Mouse (Mus musculus): ENCODE measurements at regions not wholly inside any gene's neighbourhood (a gene's known extent, or its start where the extent isn't known, plus 50 kb on each side); places are given as distances from the start of the nearest gene placed in this dataset.

GRCm38 (mm10) chr6:93075011-93075410, 131.7 kb upstream of the Adamts9 start:
- TF ChIP-seq CTCF (IDR thresholded peaks at IDR 0.05; ENCODE audit: low read depth, low read length) (no peak), POLR2A (IDR thresholded peaks at IDR 0.05; ENCODE audit: extremely low read depth, insufficient read depth, low read length) (no peak)

Measured in liver, adult 2 months (tissue).